Mouse (Mus musculus) hematopoietic multipotent progenitor cell, adult 10-12 weeks (in vitro differentiated cells): ENCODE data around the gene Brd9. TPM values are rescaled to one million over a fixed set of nuclear protein-coding genes. Genes with fewer than 3 reads are reported as not detected.

Experiments
- polyA plus RNA-seq: library from polyadenylated mRNA; stranded (reverse); fragments of >175 nt; gene quantifications from 2 replicates; pipeline ENCODE4 v1.2.3, GENCODE M21; 2012; ENCODE audit warnings: low replicate concordance

The Brd9 gene
- polyA plus RNA-seq: 37.8 and 41.1 TPM in 2 replicates

GRCm38 (mm10) chr13:73937321-73938176, at the start of gene Brd9, which contains the start of gene Trip13:
Gene Brd9 (plus strand): TSS chr13:73937811.
Gene Trip13 (minus strand): TSS chr13:73937784.

GRCm38 (mm10) chr13:73963551-73963950, 25.9 kb downstream of the Brd9 start, which contains the start of gene Zdhhc11:
Gene Zdhhc11 (plus strand): TSS chr13:73963851.

GRCm38 (mm10) chr13:74008948-74009718, 71.5 kb downstream of the Brd9 start, which contains the start of gene Tppp:
Gene Tppp (plus strand): TSS chr13:74009407.

Other genes with a start within 250 kb of the Brd9 start
- not detected in 2 replicates for gene Slc6a19, start 232.9 kb upstream of the Brd9 start, polyA plus RNA-seq
- gene Slc12a7, start 204.7 kb upstream of the Brd9 start, polyA plus RNA-seq: 50.7 and 75.2 TPM in 2 replicates
- gene Nkd2, start 90.2 kb upstream of the Brd9 start, polyA plus RNA-seq: 0.04 and 0.17 TPM in 2 replicates
- 0.24 and 0.33 TPM in 2 replicates for gene Trip13, start within 50 bp of the Brd9 start, polyA plus RNA-seq
- gene Zdhhc11, start 26.0 kb downstream of the Brd9 start, polyA plus RNA-seq: not detected in 2 replicates
- gene Tppp, start 71.6 kb downstream of the Brd9 start, polyA plus RNA-seq: 0.45 and 1.9 TPM in 2 replicates
- gene Cep72, start 124.5 kb downstream of the Brd9 start, polyA plus RNA-seq: 0.31 and 3.7 TPM in 2 replicates
- not detected in 2 replicates for gene Slc9a3, start 183.6 kb downstream of the Brd9 start, polyA plus RNA-seq